ENCODE assay signal across 21 mouse cellular contexts in the genomic region with DNA sequence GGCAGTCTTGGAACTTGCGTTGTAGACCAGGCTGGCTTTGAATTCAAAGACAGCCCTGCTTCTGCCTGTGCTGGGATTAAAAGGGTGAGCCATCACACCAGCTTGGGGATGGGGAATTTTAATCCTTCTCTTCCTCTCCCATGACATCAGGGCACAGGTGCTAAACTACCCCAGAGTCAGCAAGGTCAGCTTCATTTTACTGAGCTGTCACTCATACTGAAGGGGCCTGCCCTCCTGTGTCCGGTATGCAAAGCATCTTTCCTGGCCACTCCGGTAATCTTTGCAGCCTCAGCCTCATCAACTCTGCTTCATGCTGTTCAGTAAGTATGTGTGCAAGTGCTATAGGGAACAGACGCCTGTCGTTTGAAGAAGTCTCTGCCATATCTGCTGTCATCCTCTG.
A peak's percentile ranks its signal among the peaks of the same experiment; 100 is the strongest.
DNase-seq lines count a peak whose midpoint lies in the region; ATAC-seq lines count a peak whose summit lies in the region.
"Had no signal": no experiment of that assay in that cellular context is flagged by ENCODE, and none has a peak within 500 bp of the region (broad histone marks: within the 10 kb centered on the region; RNA-seq: fewer than 3 reads in every experiment).

No protein-coding gene starts in this region.

- no peak for DNase-seq in hindbrain, embryonic 10.5 days (ENCODE audit: low spot score)
- DNase-seq in embryo, embryonic 11 days, result peak; percentile 50
- peak; percentile 39 for DNase-seq in retina, postnatal 1 day
- DNase-seq in left cerebral cortex, adult 9 months (ENCODE audit: low spot score in 2 of 2), result no peak
- DNase-seq in spleen, postnatal 36 days (ENCODE audit: low spot score in 2 of 2), result no peak
- DNase-seq: cerebellum, adult 18-20 months; cerebellum, postnatal 36 days; forebrain, postnatal 0 days; kidney, adult 18-20 months; kidney, postnatal 25 days; liver, postnatal 0 days; lung, postnatal 10 days; right cerebral cortex, postnatal 4 days; thymus, postnatal 14 days had no signal

- peaks cover 54% of the 10 kb centered on the region for H3K4me1 ChIP-seq in hindbrain, embryonic 10.5 days (replicated peaks)
- H3K4me1 ChIP-seq in hindbrain, embryonic 16.5 days (ENCODE audit: control insufficient read depth, insufficient read depth, low read depth, low read length), result peaks cover 11% of the 10 kb centered on the region
- peaks cover 32% of the 10 kb centered on the region for H3K4me1 ChIP-seq in neural tube, embryonic 13.5 days (replicated peaks)
- peaks cover 26% of the 10 kb centered on the region for H3K4me1 ChIP-seq in neural tube, embryonic 15.5 days

- no peak overlapping the region for H3K4me3 ChIP-seq in hindbrain, embryonic 10.5 days
- no peak overlapping the region for H3K4me3 ChIP-seq in hindbrain, embryonic 16.5 days (ENCODE audit: low read length)
- H3K4me3 ChIP-seq in neural tube, embryonic 13.5 days, result no peak overlapping the region
- H3K4me3 ChIP-seq in neural tube, embryonic 15.5 days (replicated peaks), result no peak overlapping the region
- H3K4me3 ChIP-seq: embryonic facial prominence, embryonic 13.5 days; heart, embryonic 10.5 days; hindbrain, embryonic 15.5 days; limb, embryonic 10.5 days had no signal

- H3K27me3 ChIP-seq in hindbrain, embryonic 10.5 days (ENCODE audit: insufficient read depth, poor library complexity, severe bottlenecking), result 0 out of 2 replicates have a peak, but pooled peaks cover 5% of the 10 kb centered on the region
- H3K27me3 ChIP-seq in hindbrain, embryonic 16.5 days (replicated peaks; ENCODE audit: control insufficient read depth, insufficient read depth, low read length), result no peaks in the 10 kb centered on the region
- H3K27me3 ChIP-seq in neural tube, embryonic 13.5 days, result no peaks in the 10 kb centered on the region
- H3K27me3 ChIP-seq in neural tube, embryonic 15.5 days (replicated peaks), result no peaks in the 10 kb centered on the region
- H3K27me3 ChIP-seq: embryonic facial prominence, embryonic 13.5 days; hindbrain, embryonic 15.5 days had no signal

- H3K4me2 ChIP-seq in hindbrain, embryonic 16.5 days (ENCODE audit: low read length), result no peak overlapping the region
- H3K4me2 ChIP-seq in neural tube, embryonic 13.5 days, result no peak overlapping the region
- H3K4me2 ChIP-seq in neural tube, embryonic 15.5 days, result no peak overlapping the region
- H3K4me2 ChIP-seq: embryonic facial prominence, embryonic 13.5 days; hindbrain, embryonic 15.5 days had no signal

- ATAC-seq in hindbrain, embryonic 16.5 days, result no peak
- no peak for ATAC-seq in neural tube, embryonic 13.5 days (ENCODE audit: low read depth)
- ATAC-seq in neural tube, embryonic 15.5 days (ENCODE audit: low FRiP score), result no peak
- ATAC-seq: forebrain, postnatal 0 days; liver, postnatal 0 days had no signal

- H3K9me3 ChIP-seq in hindbrain, embryonic 10.5 days, result no peaks in the 10 kb centered on the region
- no peaks in the 10 kb centered on the region for H3K9me3 ChIP-seq in hindbrain, embryonic 16.5 days (ENCODE audit: control insufficient read depth, low read length)
- H3K9me3 ChIP-seq in neural tube, embryonic 13.5 days, result no peaks in the 10 kb centered on the region
- H3K9me3 ChIP-seq in neural tube, embryonic 15.5 days (replicated peaks), result no peaks in the 10 kb centered on the region
- H3K9me3 ChIP-seq: embryonic facial prominence, embryonic 13.5 days; heart, embryonic 10.5 days; hindbrain, embryonic 15.5 days; limb, embryonic 10.5 days had no signal

- 54% methylated on average over 5 of the region's 5 CpGs for WGBS in hindbrain, embryonic 10.5 days
- WGBS in hindbrain, embryonic 16.5 days, result 35% methylated on average over 5 of the region's 5 CpGs
- 64% methylated on average over 5 of the region's 5 CpGs for WGBS in neural tube, embryonic 13.5 days
- WGBS in neural tube, embryonic 15.5 days, result 48% methylated on average over 5 of the region's 5 CpGs

- 0 out of 2 replicates have a peak overlapping the region, but pooled peaks have one; percentile 9 for H3K27ac ChIP-seq in hindbrain, embryonic 10.5 days
- no peak overlapping the region for H3K27ac ChIP-seq in hindbrain, embryonic 16.5 days (ENCODE audit: low read depth, low read length)
- no peak overlapping the region; the same call in 1 of the 2 replicates for H3K27ac ChIP-seq in neural tube, embryonic 13.5 days (replicated peaks)
- H3K27ac ChIP-seq in neural tube, embryonic 15.5 days (replicated peaks), result no peak overlapping the region
- H3K27ac ChIP-seq: heart, embryonic 10.5 days; hindbrain, embryonic 15.5 days; limb, embryonic 10.5 days had no signal

- no peaks in the 10 kb centered on the region for H3K36me3 ChIP-seq in hindbrain, embryonic 10.5 days
- H3K36me3 ChIP-seq in hindbrain, embryonic 16.5 days (ENCODE audit: control insufficient read depth, insufficient read depth, low read length), result no peaks in the 10 kb centered on the region
- H3K36me3 ChIP-seq in neural tube, embryonic 13.5 days, result no peaks in the 10 kb centered on the region
- no peaks in the 10 kb centered on the region for H3K36me3 ChIP-seq in neural tube, embryonic 15.5 days
- H3K36me3 ChIP-seq: embryonic facial prominence, embryonic 13.5 days; heart, embryonic 10.5 days; hindbrain, embryonic 15.5 days; limb, embryonic 10.5 days had no signal

- no peak overlapping the region for H3K9ac ChIP-seq in hindbrain, embryonic 16.5 days (ENCODE audit: low read depth, low read length)
- H3K9ac ChIP-seq in neural tube, embryonic 13.5 days, result peak overlapping the region; percentile 12; the same call in 1 of the 2 replicates
- no peak overlapping the region for H3K9ac ChIP-seq in neural tube, embryonic 15.5 days (replicated peaks)
- H3K9ac ChIP-seq: embryonic facial prominence, embryonic 13.5 days; forebrain, postnatal 0 days; hindbrain, embryonic 15.5 days; liver, postnatal 0 days had no signal

Comparison
In these comparisons a context has a peak if more than half of its experiments do, and no peak if none do; other contexts are left out.
1. DNase-seq: peak in embryo, embryonic 11 days (single experiment) and retina, postnatal 1 day (single experiment); none in hindbrain, embryonic 10.5 days (single experiment), left cerebral cortex, adult 9 months (0 of 2) and spleen, postnatal 36 days (0 of 2).